Mouse (Mus musculus) layer of hippocampus, adult 11-12 months (tissue): ENCODE data around the gene Bnip1.

Source experiments
- DNase-seq: peaks from one replicate; pipeline ENCODE4 v3.0.0; 2022; ENCODE audit warnings: low spot score

Bnip1 gene

GRCm38 (mm10) chr17:26780750-26781571 lies at the start of gene Bnip1:
Bnip1 (plus strand) TSS chr17:26781066.
- DNase-seq = peak; percentile 76

GRCm38 (mm10) chr17:26742581-26742980 lies 38.3 kb upstream of the Bnip1 start:
- DNase-seq = no peak

- no peak for DNase-seq
Observed at GRCm38 (mm10) chr17:26743294-26743693, 37.6 kb upstream of the Bnip1 start.

GRCm38 (mm10) chr17:26749975-26750374 lies 30.9 kb upstream of the Bnip1 start:
- DNase-seq = no peak

GRCm38 (mm10) chr17:26752297-26752696 lies 28.6 kb upstream of the Bnip1 start:
- no peak for DNase-seq

- no peak for DNase-seq
Observed at GRCm38 (mm10) chr17:26753476-26753875, 27.4 kb upstream of the Bnip1 start.

GRCm38 (mm10) chr17:26767100-26767753 lies 13.6 kb upstream of the Bnip1 start:
- no peak for DNase-seq

GRCm38 (mm10) chr17:26767754-26768124 lies 13.1 kb upstream of the Bnip1 start:
- DNase-seq = no peak

- DNase-seq = no peak
Observed at GRCm38 (mm10) chr17:26776211-26776610, 4.7 kb upstream of the Bnip1 start.

GRCm38 (mm10) chr17:26778001-26778400 lies 2.9 kb upstream of the Bnip1 start:
- no peak for DNase-seq

GRCm38 (mm10) chr17:26778430-26779100 lies 2.3 kb upstream of the Bnip1 start:
- no peak for DNase-seq

GRCm38 (mm10) chr17:26779471-26779870 lies 1.4 kb upstream of the Bnip1 start:
- no peak for DNase-seq

GRCm38 (mm10) chr17:26781610-26782043 lies 761 bp downstream of the Bnip1 start:
- DNase-seq = no peak

GRCm38 (mm10) chr17:26784525-26784924 lies 3.7 kb downstream of the Bnip1 start:
- no peak for DNase-seq

GRCm38 (mm10) chr17:26786586-26786985 lies 5.7 kb downstream of the Bnip1 start:
- DNase-seq = no peak

- DNase-seq = no peak
Observed at GRCm38 (mm10) chr17:26788986-26789385, 8.1 kb downstream of the Bnip1 start.

- DNase-seq = no peak
Observed at GRCm38 (mm10) chr17:26789460-26790268, 8.8 kb downstream of the Bnip1 start.

- no peak for DNase-seq
Observed at GRCm38 (mm10) chr17:26790269-26791214, 9.7 kb downstream of the Bnip1 start.

- DNase-seq = peak; percentile 35
Observed at GRCm38 (mm10) chr17:26791580-26791979, 10.7 kb downstream of the Bnip1 start.

- no peak for DNase-seq
Observed at GRCm38 (mm10) chr17:26792096-26792495, 11.2 kb downstream of the Bnip1 start.
